Mouse (Mus musculus) ZHBTc4 (cell line): ENCODE measurements around the gene Cep41.

ENCODE experiments used
- DNase-seq: peaks from one replicate; pipeline ENCODE4 v3.0.0-alpha.2; 2011; ENCODE audit warnings: low read depth, low spot score

The Cep41 gene

DNA sequence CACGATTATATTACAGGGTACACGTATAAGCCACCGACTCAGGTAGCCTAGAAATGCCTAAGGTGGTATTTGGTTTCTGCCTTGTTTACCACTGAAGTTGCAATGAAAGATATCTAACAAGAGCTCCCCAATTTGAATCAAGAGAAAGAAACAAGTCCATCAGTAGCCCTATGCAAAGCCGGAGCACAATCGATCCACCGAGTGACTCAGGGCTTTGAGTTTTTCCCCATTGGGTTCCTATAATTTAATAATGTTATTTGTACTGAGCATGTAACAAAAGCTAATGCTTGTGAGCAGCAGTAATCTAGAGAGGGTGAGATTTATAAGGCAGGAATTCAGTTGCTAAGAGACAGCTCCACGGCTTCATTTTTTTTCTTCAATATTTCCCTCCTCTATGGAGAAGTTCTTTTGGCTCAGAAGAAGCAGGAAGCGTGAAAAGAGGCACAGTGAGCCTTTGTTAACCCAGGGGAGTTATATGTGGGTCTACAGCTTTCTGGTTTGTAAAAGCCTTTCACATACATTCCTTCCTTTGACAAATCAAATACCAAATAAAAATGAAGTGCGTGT, 18.8 kb downstream of the Cep41 start:
- no peak for DNase-seq

DNA sequence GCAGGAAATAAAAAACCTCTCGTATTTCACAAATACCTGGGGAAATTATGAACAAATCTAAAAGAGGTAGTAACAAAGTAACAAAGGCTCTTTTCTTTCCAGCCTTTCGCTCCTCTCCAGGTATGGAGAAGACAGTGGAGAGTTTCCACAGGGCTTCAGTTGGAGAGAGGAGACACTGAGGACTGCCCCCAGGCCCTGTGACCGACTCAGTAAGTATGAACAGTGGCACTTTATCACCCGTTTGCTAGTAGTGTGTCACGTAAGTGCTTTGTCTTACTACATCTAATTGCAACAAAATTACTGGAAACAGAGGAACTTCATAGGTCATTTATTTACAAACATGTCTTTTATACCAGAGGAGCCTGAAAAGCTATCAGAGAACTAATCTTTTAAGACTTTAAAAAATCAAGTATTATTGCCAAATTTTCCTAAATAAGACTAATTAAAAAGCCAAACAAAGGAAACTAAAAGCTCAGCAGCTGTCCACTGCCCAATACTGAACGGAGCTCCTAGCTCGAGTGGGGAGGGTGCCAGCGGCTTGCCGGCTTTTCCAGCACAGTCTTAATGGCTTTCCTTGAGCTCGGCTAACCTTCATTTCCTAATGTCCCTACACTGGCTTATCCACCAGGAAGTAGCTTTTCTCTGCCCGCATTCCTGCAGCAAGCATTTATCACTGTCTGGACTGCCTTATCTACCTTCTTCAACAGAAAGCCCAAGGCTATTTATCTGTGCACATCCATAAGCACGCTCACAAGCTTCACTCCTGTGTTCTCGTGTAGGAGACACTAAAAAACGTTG, 19.6 kb downstream of the Cep41 start:
- no peak for DNase-seq

DNA sequence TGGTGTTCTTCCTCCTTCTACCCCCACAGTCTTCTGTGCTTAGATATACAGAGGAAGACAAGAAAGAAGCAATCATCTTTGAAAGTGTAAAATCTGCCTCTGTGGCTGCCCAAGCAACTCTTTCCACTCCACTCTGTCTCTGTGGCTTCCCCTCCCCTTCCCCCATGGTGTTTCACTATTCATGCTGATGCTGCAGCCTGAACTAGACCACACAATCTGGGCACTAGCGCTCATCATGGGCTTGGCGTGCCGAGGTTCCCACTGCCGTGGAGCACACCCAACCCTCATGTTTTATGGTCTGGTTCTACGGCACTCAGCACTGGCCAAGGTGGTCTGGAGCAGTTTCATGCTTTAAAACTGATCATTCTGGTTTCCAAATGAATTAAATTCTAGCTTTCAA, 21.9 kb downstream of the Cep41 start:
- no peak for DNase-seq

DNA sequence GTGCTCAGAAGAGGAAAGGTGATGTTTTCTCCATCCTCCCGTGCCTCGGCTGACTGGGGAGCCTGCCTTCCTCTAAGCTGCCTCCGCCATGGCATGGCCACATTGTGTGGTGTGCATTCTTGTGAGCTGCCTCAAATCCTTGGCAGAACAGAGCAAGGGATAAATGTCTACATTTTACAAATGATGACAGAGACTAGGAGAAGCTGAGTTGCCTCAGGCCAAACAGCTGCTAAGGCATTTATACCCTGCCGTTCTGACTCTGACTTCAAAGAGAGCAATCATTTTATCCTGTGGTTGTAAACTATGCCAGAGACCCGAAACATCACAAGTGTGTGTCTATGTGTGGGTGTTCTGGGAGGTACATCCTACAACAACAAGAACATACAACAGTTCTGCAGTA, 26.0 kb downstream of the Cep41 start:
- DNase-seq: no peak

DNA sequence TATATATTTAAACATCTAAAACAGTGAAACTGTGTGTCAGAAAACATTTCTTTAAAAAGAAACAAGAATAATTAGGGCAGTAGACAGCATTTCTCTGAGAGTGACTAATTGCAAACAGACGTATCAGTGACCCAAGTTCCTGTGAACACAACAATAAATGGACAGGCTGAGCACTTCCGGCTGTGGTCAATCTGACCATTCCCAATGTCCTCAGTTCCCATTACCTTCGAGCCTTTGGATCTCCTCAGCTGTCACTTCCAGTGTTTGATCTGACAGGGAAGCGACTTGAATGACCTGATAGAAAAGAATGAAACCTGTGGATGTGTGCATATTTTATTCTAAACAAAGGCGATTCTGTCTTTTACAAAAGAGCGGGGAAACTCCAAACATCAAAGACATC, 27.5 kb downstream of the Cep41 start:
- no peak for DNase-seq

DNA sequence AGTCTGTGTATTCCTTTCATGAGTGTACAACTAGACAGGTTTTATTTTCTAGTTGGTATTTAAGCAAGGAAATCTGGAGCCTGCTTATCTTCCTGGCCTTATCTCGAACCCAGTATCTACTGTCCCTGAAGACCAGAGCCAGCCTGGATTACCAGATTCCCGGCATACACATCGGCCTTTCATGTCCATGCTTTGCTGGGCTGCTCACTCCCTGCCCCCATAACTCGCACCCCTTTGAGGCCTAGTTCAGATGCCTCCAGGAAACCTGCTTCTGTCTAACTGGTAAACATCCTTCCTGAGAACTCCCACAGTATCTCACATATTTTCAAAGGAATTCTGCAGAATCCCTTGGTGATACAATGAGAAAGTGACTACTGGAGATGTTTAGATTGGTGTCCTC, 28.3 kb downstream of the Cep41 start:
- DNase-seq: no peak

DNA sequence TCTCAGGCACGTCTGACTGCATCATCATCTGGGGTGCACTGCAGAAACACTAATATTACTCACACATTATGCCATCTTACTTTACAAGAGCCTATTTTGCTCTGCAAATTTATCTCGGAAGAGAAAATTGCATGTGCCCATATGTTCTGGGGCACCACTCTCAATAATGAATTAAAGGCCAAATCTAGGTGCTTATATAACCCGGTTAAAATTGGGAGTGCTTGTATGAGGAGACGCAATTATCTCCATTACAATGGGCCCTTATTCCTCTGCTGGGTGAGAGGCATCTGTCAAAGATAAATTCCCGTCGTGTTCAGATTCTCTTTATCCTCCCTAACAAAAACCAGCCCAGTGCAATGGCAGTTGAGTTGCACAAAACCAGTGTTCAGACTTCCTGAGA, 28.8 kb downstream of the Cep41 start:
- DNase-seq: no peak

DNA sequence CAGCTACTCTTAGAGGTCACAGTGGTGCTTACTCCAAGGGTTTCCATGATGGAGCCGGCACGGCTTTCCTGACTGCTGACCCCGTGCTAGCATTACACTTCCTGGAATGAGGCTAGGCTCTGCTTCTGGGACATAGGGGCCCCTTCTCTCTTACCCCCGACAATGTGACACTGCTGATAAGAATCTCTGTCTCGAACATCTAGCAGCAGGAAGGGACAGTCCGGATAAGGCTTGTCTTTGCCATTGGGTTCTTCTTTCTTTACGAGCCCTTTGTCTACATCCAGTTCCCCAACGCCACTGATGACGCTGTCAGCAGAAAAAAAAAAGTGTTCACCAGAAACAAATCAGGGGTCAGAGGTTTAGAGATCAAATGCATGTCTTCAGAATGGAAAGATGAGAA, 34.9 kb downstream of the Cep41 start:
- DNase-seq: no peak

DNA sequence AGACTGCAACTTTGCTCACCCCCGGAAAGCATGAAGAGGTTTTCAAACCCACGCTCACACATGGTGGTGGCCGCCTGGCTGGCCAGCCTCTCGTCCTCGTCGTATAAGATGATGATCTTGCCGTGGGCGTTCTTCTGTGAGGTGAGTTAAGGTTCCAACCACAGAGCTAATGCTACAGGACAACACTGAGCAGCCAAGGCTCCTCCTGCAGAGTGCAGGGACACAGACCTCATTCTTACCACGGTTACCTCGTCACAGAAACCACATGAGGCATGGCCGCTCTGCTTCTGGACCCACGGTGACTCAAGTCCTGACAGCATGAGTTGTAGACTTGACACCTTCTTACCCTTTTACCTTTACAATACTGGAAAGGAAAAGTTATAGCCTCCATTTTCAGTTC, 36.3 kb downstream of the Cep41 start:
- no peak for DNase-seq

DNA sequence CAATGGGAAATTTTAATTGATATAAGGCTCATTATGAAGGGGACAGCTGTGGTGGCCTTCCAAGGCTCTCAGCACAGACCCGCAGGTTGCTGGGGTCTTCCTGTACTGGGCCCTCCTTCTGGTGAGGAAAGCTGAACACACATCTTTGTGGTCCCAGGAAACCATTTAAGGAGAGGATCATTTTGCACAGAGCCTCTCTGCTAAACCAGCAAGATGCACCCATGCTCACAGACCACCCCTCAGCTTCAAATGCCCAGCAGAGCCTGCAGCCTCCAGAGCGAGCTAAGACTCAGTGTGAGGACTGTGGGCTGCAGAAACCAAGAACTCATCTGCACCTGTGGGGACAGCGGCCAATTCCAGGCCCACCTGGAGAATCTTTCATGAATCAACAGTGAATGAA, 38.6 kb downstream of the Cep41 start:
- DNase-seq: no peak

DNA sequence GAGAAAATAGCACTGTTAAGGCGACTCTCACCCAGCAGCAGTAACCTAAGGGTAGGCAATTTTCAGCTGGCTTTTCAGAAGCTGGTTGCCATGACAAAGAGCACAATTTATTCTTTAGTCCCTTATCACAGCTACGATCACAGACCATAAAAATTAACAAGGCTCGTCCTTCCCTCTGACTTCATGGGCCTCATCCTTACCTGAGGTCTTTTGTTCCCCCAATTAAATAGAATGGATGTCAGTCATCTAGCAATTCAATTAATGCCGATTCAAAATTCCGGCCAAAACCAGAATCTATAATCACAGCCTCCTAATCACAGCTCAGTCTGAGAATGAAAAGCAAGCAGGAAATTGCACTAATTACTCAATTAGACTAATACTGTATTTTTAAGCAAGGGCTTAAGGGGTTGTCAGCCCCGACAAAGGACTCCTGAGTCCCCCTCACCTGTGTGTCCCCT, 39.1 kb downstream of the Cep41 start:
- DNase-seq: no peak

DNA sequence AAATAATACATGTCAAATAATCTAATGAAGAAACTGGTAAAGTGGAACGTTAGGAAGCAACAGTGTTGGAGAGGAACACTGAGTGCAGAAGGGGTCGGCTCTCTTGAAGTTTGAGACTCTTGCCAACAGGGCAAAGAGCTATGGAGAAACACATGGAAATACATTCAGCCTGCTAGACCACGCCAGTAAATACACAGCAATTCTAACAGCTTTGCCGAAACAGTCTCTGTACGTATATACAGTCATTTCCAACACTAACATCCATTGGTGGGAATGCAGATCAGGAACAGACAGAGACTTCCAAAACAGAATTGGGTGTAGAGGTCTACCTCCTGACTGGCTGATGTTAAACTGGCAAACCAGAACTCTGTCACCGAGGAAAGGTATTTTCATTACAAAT, 40.0 kb downstream of the Cep41 start:
- no peak for DNase-seq

DNA sequence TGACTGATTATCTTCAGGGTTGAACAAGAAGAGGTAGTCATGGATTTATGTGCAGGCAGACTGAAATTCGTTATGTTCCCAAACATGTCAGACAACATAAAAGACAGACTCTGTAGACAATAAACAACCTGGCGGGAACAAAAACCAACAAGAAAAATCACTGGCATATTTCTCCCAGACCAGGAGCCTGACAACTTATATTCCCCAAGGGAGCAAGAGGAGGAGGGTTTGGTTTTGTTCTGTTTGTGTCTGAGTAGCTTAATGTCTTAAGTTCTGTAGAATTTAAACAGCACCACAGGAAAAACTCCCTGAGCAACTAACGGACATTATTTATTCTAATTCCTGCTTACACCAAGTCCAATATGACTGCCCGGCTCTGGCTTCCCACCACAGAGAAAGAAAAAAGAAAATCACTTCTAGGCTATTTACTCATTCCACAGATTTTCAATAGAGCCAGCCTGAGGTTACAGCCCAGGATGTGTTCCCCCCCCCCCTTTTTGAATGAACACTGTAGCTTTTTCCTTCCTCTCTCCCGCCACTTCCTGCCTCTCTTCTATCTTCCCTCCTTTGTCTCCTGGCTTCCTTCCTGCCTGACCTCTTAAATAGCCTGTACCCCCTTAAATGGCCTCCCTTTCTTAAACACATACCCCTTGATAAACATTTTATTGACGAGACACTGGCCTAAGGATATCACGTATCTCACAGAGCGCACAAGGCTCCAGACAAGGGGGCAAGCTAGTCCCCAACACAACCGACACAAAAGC, 40.9 kb downstream of the Cep41 start:
- DNase-seq: no peak

DNA sequence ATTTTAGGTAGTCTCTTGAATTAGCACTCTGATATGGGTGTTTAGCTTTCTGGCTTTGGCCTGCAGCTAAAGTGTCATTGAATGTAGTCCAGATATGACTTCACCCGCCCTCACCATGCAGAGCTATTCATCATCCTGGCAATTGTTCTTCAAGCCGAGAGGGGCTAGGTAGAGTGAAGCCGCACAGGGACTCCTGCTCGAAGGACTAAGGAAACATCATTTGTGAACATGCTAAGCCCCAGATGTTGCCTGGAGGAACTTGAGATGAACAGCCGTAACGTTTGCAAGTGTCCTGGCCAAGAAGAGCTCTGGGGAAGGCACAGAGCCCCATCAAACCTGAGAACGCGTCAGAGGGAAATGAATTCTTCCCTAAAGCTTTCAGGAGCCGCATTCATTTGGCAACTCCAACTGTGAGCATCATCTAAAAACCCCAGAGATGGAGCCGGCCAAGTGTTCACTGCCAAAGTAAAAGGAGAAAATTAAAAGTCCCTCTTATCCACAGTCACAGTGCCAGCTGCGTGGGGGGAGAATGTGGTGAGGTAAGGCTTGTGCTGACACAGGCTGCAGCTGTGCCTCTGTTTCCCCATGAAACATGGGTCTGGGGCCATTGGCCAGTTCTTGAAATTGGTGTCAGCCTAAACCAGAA, 43.8 kb downstream of the Cep41 start:
- DNase-seq: no peak

DNA sequence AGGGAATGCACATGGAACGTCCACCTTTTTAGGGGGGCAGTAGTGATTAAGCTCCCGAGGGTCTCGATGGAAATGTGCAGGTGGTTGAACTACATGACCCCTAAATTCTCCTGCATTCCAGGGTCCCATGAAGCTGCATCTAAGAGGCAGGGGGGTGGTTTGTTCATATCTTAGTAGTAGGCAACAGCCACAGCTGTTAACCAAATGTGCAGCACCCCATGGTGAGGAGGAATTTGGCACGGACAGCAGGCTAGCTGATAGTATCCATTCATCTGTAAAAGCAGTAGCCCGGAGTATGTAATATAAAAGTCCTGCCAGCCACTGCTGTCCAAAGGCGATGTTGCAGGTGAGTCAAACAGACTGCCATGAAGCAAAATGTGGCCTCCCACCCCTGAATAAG, 48.2 kb downstream of the Cep41 start:
- no peak for DNase-seq

DNA sequence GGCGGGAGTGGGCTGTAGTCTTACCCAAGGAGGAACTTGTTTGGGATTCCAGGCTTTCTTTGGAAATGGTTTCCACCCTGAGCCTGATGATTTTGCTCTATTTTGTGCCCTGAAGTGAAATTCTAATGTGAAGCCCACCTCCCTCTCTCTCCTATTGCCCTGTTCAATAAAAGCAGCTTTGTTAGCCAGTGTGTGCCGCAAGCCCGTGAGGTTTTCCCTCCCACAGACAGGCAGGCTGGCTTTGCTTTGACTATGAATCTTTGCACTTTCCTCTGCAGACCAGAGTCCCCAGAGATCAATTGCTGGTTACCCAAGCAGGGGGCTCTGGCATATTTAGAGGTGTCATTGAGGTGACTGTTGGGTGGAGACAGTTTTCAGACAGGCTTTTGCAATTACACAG, 49.1 kb downstream of the Cep41 start:
- no peak for DNase-seq

DNA sequence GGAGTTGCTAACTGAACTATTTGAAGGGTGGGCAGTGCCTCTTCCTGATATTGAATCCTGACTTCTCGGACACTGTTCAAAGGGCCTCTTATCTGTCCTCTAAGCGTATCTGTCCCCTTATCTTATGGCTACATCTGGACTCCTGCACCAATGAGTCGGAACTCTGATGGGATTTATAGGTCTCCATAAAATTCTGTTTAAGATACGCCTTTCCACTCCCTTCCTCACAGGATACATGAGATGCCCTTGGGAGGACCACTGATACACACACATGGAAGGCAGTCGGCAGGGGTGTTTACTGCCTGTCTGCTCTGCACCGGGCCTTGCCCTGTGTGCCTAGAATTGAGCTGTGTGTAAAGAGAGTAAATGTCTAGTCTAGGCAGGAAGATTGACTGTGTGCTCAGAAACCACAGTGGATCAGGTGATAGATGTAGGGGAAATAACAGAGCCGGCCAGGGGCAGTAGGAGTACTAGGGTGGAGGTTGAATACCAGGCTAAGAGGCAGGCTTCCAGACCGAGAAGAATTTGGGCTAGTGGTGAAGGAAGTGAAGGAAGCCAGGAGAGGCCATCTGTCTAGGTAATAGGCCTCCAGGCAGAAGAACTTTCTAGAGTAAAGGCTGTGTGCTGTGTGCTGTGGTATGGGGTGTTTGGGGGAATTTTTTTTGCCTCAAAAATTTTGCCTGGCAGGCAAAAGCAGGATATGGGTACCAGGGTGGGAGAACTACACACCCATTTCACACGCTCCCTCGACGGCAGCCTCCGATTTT, 49.7 kb downstream of the Cep41 start:
- no peak for DNase-seq

DNA sequence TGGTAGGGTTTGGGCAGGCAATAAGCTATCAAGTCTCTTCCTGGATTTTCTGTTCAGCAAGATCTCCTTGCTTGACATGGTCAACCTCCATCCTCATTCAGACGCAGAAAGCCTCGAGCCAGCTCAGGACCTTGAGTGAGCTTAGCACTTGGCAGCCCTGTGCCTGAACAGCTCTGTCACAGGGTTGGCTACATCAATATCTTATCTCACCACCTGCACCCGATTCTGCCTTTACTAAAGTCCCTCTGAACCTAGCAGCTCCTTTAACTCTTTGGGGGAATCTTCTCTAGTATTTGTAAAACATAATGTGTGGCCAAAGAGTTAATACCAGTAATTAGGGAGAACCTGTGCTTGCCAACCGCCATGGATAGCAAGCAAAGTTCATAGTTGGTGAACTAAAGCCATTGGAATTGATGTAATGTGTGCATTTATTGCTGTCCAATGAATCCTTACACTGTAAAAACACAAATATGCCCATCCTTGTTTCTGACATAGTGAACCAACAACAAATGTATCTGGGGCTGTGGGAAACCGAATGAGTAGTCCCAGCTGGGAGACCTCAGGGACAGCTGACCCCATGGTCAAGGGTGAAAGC, 54.8 kb downstream of the Cep41 start, which contains the start of gene Cpa1:
Gene Cpa1 (plus strand): TSS at position 545 of the 595 bp plus-strand sequence.
- DNase-seq: no peak

DNA sequence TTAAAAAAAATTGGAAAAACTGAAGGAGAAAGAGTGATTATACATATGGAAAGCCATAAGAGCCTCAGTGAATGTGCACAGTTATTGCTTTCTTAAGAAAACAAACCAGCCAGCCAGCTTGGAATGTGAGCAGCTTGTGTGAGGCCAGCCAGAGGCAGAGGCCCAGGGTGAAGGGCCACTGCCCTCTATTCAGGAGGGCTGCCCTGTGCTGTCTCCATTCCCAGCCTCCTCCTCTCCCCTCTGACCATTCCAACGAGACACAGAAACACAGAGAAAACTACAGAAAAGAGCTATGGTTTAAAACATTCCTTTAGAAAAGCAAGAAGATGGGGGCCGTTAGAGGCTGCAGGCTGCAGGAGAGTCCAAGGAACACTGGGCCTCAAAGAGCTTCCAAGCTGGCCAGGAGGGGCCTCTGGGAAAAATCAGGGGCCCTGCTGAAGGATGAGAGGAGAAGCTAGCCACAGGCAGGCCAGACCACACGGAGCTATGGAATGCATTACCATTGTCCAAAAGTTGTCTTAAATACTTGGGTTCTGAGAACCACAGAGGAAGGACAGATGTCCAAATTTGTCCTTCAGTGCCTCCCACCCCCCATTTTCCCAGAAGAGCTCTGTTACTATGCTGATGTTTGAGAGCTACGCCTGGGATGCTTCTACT, 57.2 kb downstream of the Cep41 start:
- no peak for DNase-seq

DNA sequence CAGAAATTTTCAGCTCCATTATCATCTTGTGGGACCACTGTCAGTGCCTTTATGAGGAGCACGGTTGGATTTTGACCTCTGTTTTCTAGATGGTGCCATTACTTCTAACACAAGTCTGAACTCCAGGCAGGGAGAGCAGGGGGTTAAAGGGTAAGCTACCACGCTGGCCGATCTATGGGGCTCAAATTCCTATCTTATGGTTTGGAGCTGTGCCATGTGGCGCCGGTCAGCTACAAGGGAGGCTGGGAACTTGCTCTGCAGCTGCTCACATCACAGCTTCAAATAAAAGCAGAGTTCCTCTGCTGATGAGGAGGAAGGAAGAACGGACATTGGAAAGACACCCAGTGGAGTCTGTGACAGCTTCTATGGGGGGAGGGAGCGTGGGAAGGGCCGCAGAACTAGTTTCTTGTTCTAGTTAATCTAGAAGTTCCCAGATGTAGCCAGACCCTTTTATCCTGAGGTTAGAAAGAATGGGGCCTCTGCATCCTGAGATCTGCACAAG, 58.1 kb downstream of the Cep41 start:
- no peak for DNase-seq
